Mouse (Mus musculus) bone marrow macrophage, adult 2 months (primary cell): ENCODE results near the gene Ube3a. TPM values are rescaled to one million over a fixed set of nuclear protein-coding genes. Genes with fewer than 3 reads are reported as not detected.

Experiments
- H3K27ac ChIP-seq: 2 replicates; pipeline ENCODE4 v1.5.1; 2012; ENCODE audit warnings: low read depth, low read length; ENCODE audit not compliant: insufficient read depth
- H3K4me1 ChIP-seq: 2 replicates; pipeline ENCODE4 v1.6.1; 2012; ENCODE audit warnings: low read length; ENCODE audit not compliant: control insufficient read depth, insufficient read depth
- H3K4me3 ChIP-seq: 2 replicates; pipeline ENCODE4 v1.5.1; 2012; ENCODE audit warnings: mild to moderate bottlenecking, low read length, moderate library complexity; ENCODE audit not compliant: insufficient read depth
- CTCF ChIP-seq: IDR thresholded peaks from 2 replicates; pipeline ENCODE4 v1.5.1; 2012; ENCODE audit warnings: low read depth, mild to moderate bottlenecking, low read length, moderate library complexity
- POLR2A ChIP-seq: IDR thresholded peaks from 2 replicates; pipeline ENCODE4 v1.6.1; 2012; ENCODE audit warnings: mild to moderate bottlenecking, low read depth, low read length, borderline replicate concordance
- polyA plus RNA-seq: library from polyadenylated mRNA; stranded (reverse); fragments of >200 nt; gene quantifications from 2 replicates; pipeline ENCODE4 v1.2.4, GENCODE M21; 2012; ENCODE audit not compliant: missing spikeins, insufficient read depth, insufficient read length

The Ube3a gene
- polyA plus RNA-seq, result 42.1 and 43.2 TPM in 2 replicates

GRCm38 (mm10) chr7:59228045-59228865 lies at the start of gene Ube3a:
TSS of gene Ube3a (plus strand) at chr7:59228750.
- peak within 1 kb of the TSS; percentile 92 for H3K27ac ChIP-seq
- peaks cover 3% of the 10 kb centered on the region; the same call in 1 of the 2 replicates for H3K4me1 ChIP-seq
- H3K4me3 ChIP-seq, result peak within 1 kb of the TSS; percentile 98
- TF ChIP-seq POLR2A (no peak), CTCF (no peak)

GRCm38 (mm10) chr7:59192831-59193230 lies 35.7 kb upstream of the Ube3a start:
- no peaks in the 10 kb centered on the region for H3K4me1 ChIP-seq
- H3K4me3 ChIP-seq, result no peak overlapping the region
- TF ChIP-seq CTCF (no peak), POLR2A (no peak)
- H3K27ac ChIP-seq, result no peak overlapping the region

- Histone ChIP-seq H3K4me3 (no peak overlapping the region), H3K4me1 (no peaks in the 10 kb centered on the region), H3K27ac (no peak overlapping the region)
- TF ChIP-seq POLR2A, result no peak
- no peak for TF ChIP-seq CTCF
Observed at GRCm38 (mm10) chr7:59214911-59215310, 13.6 kb upstream of the Ube3a start.

- Histone ChIP-seq H3K4me1 (no peaks in the 10 kb centered on the region), H3K4me3 (no peak overlapping the region), H3K27ac (no peak overlapping the region)
- TF ChIP-seq POLR2A, result no peak
- no peak for TF ChIP-seq CTCF
Observed at GRCm38 (mm10) chr7:59221244-59221643, 7.3 kb upstream of the Ube3a start.

GRCm38 (mm10) chr7:59228866-59229182 lies 274 bp downstream of the Ube3a start:
- Histone ChIP-seq H3K27ac (peak overlapping the region; percentile 91), H3K4me3 (peak overlapping the region; percentile 98), H3K4me1 (peaks cover 3% of the 10 kb centered on the region; the same call in 1 of the 2 replicates)
- TF ChIP-seq CTCF (no peak), POLR2A (no peak)

- peak overlapping the region; percentile 91 for H3K27ac ChIP-seq
- TF ChIP-seq POLR2A (no peak), CTCF (no peak)
- peak overlapping the region; percentile 98 for H3K4me3 ChIP-seq
- peaks cover 3% of the 10 kb centered on the region; the same call in 1 of the 2 replicates for H3K4me1 ChIP-seq
Observed at GRCm38 (mm10) chr7:59229183-59229911, 797 bp downstream of the Ube3a start.

- Histone ChIP-seq H3K27ac (no peak overlapping the region), H3K4me3 (no peak overlapping the region), H3K4me1 (peaks cover 3% of the 10 kb centered on the region; the same call in 1 of the 2 replicates)
- TF ChIP-seq POLR2A, result no peak
- TF ChIP-seq CTCF, result no peak
Observed at GRCm38 (mm10) chr7:59230304-59230703, 1.8 kb downstream of the Ube3a start.

- Histone ChIP-seq H3K27ac (no peak overlapping the region), H3K4me1 (peaks cover 3% of the 10 kb centered on the region; the same call in 1 of the 2 replicates), H3K4me3 (no peak overlapping the region)
- TF ChIP-seq POLR2A, result no peak
- TF ChIP-seq CTCF, result no peak
Observed at GRCm38 (mm10) chr7:59230768-59231167, 2.2 kb downstream of the Ube3a start.

GRCm38 (mm10) chr7:59231960-59232359 lies 3.4 kb downstream of the Ube3a start:
- peaks cover 3% of the 10 kb centered on the region; the same call in 1 of the 2 replicates for H3K4me1 ChIP-seq
- no peak overlapping the region for H3K4me3 ChIP-seq
- TF ChIP-seq POLR2A, result no peak
- TF ChIP-seq CTCF, result no peak
- H3K27ac ChIP-seq, result no peak overlapping the region
